Mouse (Mus musculus) 3T3-L1 (cell line): ENCODE data around the gene Cbln3.

Source experiments
- DNase-seq: peaks from one replicate; pipeline ENCODE4 v3.0.0-alpha.2; 2015; ENCODE audit warnings: low read depth, low spot score

Cbln3 gene

GRCm38 (mm10) chr14:55852646-55853551 is 31.3 kb downstream of the Cbln3 start:
- DNase-seq, result no peak

GRCm38 (mm10) chr14:55850885-55851284 is 33.3 kb downstream of the Cbln3 start:
- DNase-seq, result no peak

GRCm38 (mm10) chr14:55845506-55846294 is 38.5 kb downstream of the Cbln3 start:
- no peak for DNase-seq

- no peak for DNase-seq
These were observed 41.4 kb downstream of the Cbln3 start for GRCm38 (mm10) chr14:55842794-55843193.

- DNase-seq, result peak; percentile 12
These were observed 43.3 kb downstream of the Cbln3 start for GRCm38 (mm10) chr14:55840853-55841366.

GRCm38 (mm10) chr14:55838740-55839139 is 45.5 kb downstream of the Cbln3 start:
- DNase-seq, result no peak

GRCm38 (mm10) chr14:55838312-55838711 is 45.9 kb downstream of the Cbln3 start:
- no peak for DNase-seq

- DNase-seq, result no peak
These were observed 49.2 kb downstream of the Cbln3 start for GRCm38 (mm10) chr14:55834808-55835533.

GRCm38 (mm10) chr14:55833126-55833525 is 51.1 kb downstream of the Cbln3 start:
- no peak for DNase-seq

- DNase-seq, result no peak
These were observed 53.9 kb downstream of the Cbln3 start for GRCm38 (mm10) chr14:55830331-55830730.

GRCm38 (mm10) chr14:55829854-55830253 is 54.3 kb downstream of the Cbln3 start:
- DNase-seq, result no peak
